Mouse (Mus musculus): Measurements from ENCODE around the gene Hsp90ab1. TPM values are rescaled to one million over a fixed set of nuclear protein-coding genes. Genes with fewer than 3 reads are reported as not detected.

The Hsp90ab1 gene
- total and polyA plus RNA-seq, 2 experiments from 2014 or later, result 1,063 to 1,371 TPM

GRCm38 (mm10) chr17:45546941-45547340 is 26.1 kb downstream of the Hsp90ab1 start:
- no peak for DNase-seq (ENCODE audit: low spot score)
- 0 out of 2 replicates have a peak, but pooled peaks cover 9% of the 10 kb centered on the region for H3K4me1 ChIP-seq (ENCODE audit: insufficient read depth, low read length)
- H3K4me2 ChIP-seq (ENCODE audit: low read depth, low read length, poor library complexity, severe bottlenecking), result no peak overlapping the region

DNA sequence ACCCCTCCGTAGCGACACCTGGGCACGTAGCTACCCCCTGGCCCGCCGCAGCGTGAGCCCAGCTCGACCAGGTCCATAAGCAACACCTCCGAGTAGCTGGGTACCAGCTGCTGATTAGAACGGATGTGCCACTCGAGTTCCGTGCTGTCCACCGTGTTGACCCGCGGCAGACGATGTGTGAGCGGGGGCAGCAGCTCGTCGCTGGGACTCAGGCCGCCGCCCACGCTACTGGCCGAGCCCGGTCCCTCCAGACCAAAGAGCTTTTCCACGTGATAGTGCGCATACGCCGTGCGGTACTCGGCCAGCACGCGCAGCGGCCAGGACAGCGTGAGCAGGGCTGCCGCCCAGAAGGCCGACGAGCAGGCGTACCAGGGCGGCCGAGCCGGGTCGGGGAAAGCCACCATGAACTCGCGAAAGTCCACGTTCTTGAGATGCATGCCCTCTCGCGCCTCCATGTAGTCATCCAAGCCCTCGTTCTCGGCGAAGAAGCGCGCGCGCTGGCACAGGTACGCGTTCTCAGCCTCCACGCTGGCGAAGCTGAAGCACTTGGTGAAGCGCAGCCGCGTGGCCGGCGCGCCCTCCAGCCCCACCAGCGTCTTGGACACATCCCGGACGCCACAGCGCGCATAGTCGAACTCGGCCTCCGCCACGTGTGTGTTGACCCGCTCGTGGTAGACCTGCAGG is 27.7 kb downstream of the Hsp90ab1 start:
- H3K9me3 ChIP-seq (ENCODE audit: low read length), result no peaks in the 10 kb centered on the region
- H3K27me3 ChIP-seq (ENCODE audit: insufficient read depth, low read length), result peaks cover 15% of the 10 kb centered on the region
- no peak overlapping the region for H3K9ac ChIP-seq (replicated peaks; ENCODE audit: low read length, poor library complexity, severe bottlenecking)
- no peak for TF ChIP-seq CTCF (IDR thresholded peaks at IDR 0.05)
- 20% methylated on average over 68 of the region's 74 CpGs for WGBS
- H3K4me2 ChIP-seq (ENCODE audit: low read depth, low read length, poor library complexity, severe bottlenecking), result peak overlapping the region; percentile 0; the same call in 1 of the 2 replicates
- H3K4me1 ChIP-seq (ENCODE audit: insufficient read depth, low read length), result 0 out of 2 replicates have a peak, but pooled peaks cover 7% of the 10 kb centered on the region
- ATAC-seq (ENCODE audit: low FRiP score) (no peak), DNase-seq (ENCODE audit: low spot score) (no peak)
- no peak overlapping the region for H3K4me3 ChIP-seq (ENCODE audit: low read depth, low read length)
- no peak overlapping the region for H3K27ac ChIP-seq (ENCODE audit: low read depth, low read length)
- peaks cover 13% of the 10 kb centered on the region for H3K36me3 ChIP-seq (ENCODE audit: insufficient read depth, low read length)

More at GRCm38 (mm10) chr17:45546941-45547340, 26.1 kb downstream of the Hsp90ab1 start:
- no peak overlapping the region for H3K9ac ChIP-seq (replicated peaks; ENCODE audit: low read length, poor library complexity, severe bottlenecking)
- TF ChIP-seq CTCF (IDR thresholded peaks at IDR 0.05), result no peak
- 72% methylated on average over 16 of the region's 16 CpGs for WGBS
- ATAC-seq (ENCODE audit: low FRiP score), result no peak
- no peaks in the 10 kb centered on the region for H3K9me3 ChIP-seq (ENCODE audit: low read length)
- no peak overlapping the region for H3K4me3 ChIP-seq (ENCODE audit: low read depth, low read length)
- H3K36me3 ChIP-seq (ENCODE audit: insufficient read depth, low read length), result peaks cover 13% of the 10 kb centered on the region
- H3K27ac ChIP-seq (ENCODE audit: low read depth, low read length), result no peak overlapping the region
- peaks cover 15% of the 10 kb centered on the region for H3K27me3 ChIP-seq (ENCODE audit: insufficient read depth, low read length)

GRCm38 (mm10) chr17:45544873-45545277 is 28.2 kb downstream of the Hsp90ab1 start:
- Histone ChIP-seq H3K36me3 (ENCODE audit: insufficient read depth, low read length) (peaks cover 13% of the 10 kb centered on the region), H3K27ac (ENCODE audit: low read depth, low read length) (no peak overlapping the region), H3K4me3 (ENCODE audit: low read depth, low read length) (no peak overlapping the region), H3K9ac (replicated peaks; ENCODE audit: low read length, poor library complexity, severe bottlenecking) (no peak overlapping the region), H3K27me3 (ENCODE audit: insufficient read depth, low read length) (peaks cover 15% of the 10 kb centered on the region), H3K4me2 (ENCODE audit: low read depth, low read length, poor library complexity, severe bottlenecking) (no peak overlapping the region), H3K9me3 (ENCODE audit: low read length) (no peaks in the 10 kb centered on the region), H3K4me1 (ENCODE audit: insufficient read depth, low read length) (0 out of 2 replicates have a peak, but pooled peaks cover 7% of the 10 kb centered on the region)
- 15% methylated on average over 45 of the region's 46 CpGs for WGBS
- no peak for ATAC-seq (ENCODE audit: low FRiP score)
- DNase-seq (ENCODE audit: low spot score), result no peak
- no peak for TF ChIP-seq CTCF (IDR thresholded peaks at IDR 0.05)

- H3K4me3 ChIP-seq (ENCODE audit: low read depth, low read length), result no peak overlapping the region
- peaks cover 13% of the 10 kb centered on the region for H3K36me3 ChIP-seq (ENCODE audit: insufficient read depth, low read length)
- H3K9ac ChIP-seq (replicated peaks; ENCODE audit: low read length, poor library complexity, severe bottlenecking), result no peak overlapping the region
- WGBS, result 21% methylated on average over 24 of the region's 24 CpGs
- DNase-seq (ENCODE audit: low spot score), result no peak
- TF ChIP-seq CTCF (IDR thresholded peaks at IDR 0.05), result no peak
- ATAC-seq (ENCODE audit: low FRiP score), result no peak
- H3K4me1 ChIP-seq (ENCODE audit: insufficient read depth, low read length), result 0 out of 2 replicates have a peak, but pooled peaks cover 7% of the 10 kb centered on the region
- H3K9me3 ChIP-seq (ENCODE audit: low read length), result no peaks in the 10 kb centered on the region
- H3K4me2 ChIP-seq (ENCODE audit: low read depth, low read length, poor library complexity, severe bottlenecking), result no peak overlapping the region
- H3K27ac ChIP-seq (ENCODE audit: low read depth, low read length), result no peak overlapping the region
- H3K27me3 ChIP-seq (ENCODE audit: insufficient read depth, low read length), result peaks cover 15% of the 10 kb centered on the region
Measured at GRCm38 (mm10) chr17:45544001-45544872, 28.8 kb downstream of the Hsp90ab1 start.

DNA sequence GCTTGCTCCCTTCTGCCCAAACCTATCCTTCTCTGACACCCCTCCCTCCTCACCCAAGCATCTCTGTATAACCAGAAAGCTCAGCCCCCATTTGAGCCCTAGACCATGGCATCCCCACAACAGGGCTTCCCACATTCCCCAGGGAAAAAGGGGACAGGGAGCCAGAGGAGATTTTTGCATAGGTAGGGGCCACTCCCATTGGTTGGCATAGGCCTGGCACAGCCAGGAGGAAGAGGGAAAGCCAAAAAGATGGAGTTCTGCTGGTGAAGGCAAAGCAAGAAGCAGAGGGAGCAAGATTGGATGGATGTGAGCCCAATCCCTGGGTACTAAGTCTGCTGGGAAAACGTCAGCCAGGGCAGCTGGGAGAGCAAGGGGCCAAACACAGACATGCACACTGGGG is 30.0 kb downstream of the Hsp90ab1 start:
- WGBS, result 53% methylated on average over 1 of the region's 1 CpGs
- Histone ChIP-seq H3K9ac (replicated peaks; ENCODE audit: low read length, poor library complexity, severe bottlenecking) (no peak overlapping the region), H3K9me3 (ENCODE audit: low read length) (no peaks in the 10 kb centered on the region), H3K4me3 (ENCODE audit: low read depth, low read length) (no peak overlapping the region), H3K4me2 (ENCODE audit: low read depth, low read length, poor library complexity, severe bottlenecking) (no peak overlapping the region), H3K27ac (ENCODE audit: low read depth, low read length) (no peak overlapping the region), H3K4me1 (ENCODE audit: insufficient read depth, low read length) (0 out of 2 replicates have a peak, but pooled peaks cover 4% of the 10 kb centered on the region), H3K27me3 (ENCODE audit: insufficient read depth, low read length) (peaks cover 15% of the 10 kb centered on the region), H3K36me3 (ENCODE audit: insufficient read depth, low read length) (peaks cover 13% of the 10 kb centered on the region)
- ATAC-seq (ENCODE audit: low FRiP score), result no peak
- DNase-seq (ENCODE audit: low spot score), result no peak
- no peak for TF ChIP-seq CTCF (IDR thresholded peaks at IDR 0.05)

All from midbrain, postnatal 0 days (tissue).